Mouse (Mus musculus): ENCODE measurements around the gene Hoxa11.

Gene Hoxa11

DNA sequence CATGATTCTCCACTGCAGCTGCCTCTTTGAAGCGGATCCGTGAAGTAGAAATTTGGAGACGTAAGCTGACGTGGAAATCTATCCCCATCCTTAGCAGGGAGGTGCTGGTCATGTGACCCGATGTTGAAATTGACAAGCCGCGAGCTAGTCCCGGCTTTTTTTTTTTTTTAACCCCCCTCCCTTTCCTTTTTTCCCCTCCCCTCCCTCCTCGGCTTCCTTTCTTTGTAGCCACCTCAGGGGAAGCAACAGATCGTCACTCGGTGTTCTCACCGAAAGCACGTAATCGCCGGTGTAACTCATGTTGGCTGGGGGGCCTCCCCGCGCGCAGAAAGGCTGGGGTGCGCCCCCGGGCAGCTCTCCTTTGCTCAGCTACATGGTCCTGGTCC is at the start of gene Hoxa11:
Hoxa11 (minus strand) TSS at position 54 of the 386 bp plus-strand sequence.
- no peak for DNase-seq (ENCODE audit: low spot score in 2 of 2)

DNA sequence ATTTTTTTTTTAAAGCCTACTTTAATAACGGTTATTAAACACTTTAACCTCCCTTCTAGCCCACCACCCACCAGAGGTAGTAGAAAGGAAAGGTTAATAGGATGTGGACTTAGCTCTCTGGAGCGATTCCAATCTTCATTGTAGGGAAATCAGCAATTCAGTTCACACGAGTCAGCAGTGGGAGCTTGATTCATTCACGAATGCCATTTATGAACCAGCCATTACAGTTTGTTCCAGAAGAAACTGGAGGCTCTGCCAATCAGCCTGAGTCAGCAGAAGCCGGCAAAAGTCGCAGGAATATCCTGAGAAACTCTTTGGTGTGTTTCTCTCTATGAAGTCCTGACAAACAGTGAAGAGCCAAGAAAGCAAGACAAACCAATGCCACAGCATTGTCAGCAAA is 49.0 kb upstream of the Hoxa11 start:
- no peak for DNase-seq (ENCODE audit: low spot score in 2 of 2)

DNA sequence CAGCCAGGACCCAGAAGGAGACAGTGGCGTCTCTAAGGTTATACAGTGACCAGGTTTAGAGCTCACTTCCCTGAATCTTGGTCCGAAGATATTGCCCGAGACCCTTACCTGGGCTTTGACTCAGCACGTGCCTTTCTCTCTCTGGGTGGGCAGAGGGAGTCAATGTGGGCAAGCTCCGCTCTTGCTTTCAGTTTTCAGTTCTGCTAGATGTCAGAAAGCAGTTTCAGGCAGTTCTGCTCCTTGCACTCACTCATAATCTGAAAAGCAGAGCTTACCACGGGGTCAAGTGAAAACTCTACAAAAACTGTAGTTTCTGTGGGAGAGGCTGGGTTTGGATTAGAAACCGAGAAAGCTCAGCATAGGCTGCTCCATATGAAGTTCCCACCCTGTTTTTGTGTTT is 46.7 kb upstream of the Hoxa11 start:
- no peak for DNase-seq (ENCODE audit: low spot score in 2 of 2)

DNA sequence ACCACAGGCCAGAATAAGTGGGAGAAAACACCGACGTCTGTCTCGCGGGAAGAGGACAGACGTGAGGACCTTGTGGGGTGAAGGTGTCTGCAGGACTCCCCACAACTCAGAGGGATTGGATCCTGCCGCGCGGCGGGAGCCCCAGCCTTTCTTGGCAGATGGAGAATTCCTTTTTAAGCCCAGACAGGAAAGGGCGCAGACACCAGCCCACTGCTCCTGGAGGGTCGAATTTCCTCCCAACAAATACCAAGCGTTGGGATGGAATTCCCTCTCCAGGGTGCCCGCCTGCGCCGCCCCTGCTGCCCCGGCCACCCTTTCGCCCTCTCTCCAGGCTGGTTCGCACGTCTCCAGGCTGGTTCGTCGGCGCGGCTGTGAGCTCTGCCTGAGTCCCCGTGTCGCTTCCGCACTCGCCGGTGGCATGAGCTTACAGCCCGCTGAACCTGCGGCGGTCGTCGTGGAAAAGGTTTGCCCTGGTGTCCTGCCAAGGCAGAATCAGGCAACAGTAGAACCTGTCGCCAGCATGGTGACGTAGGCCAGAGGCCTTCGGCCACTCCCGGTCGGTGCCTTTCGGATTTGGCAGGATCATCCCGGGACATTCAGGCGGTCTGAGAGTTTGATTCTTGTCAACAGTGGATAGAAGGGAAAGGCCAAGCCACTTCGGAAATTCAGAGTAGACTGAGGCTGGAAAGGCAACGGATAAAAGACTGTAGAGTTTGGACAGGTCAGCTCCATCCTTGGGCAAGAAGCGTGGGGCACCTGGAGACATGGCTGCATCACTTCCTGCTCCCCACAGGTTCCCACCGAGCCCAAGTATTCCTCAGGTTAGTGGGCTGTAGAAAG is 45.6 kb upstream of the Hoxa11 start:
- no peak for DNase-seq (ENCODE audit: low spot score in 2 of 2)

DNA sequence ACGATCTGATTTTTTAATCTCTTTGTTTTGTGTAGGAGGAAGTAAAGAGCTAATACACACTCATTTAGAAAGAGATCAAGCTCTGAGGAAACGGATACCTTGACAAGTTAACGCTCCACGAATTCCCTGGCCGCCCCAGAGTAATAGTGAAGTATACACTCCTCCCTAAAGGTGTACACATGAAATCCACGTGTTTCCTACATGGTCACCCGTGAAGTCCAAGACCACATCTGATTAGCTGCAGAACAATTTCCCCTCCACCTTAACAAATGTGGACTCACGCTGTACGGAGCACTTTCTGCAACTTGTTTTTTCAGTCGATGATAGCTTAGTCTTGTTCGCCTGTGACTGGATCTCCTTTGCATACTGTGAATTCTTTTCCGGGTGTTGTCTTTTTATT is 44.6 kb upstream of the Hoxa11 start:
- no peak for DNase-seq (ENCODE audit: low spot score in 2 of 2)

DNA sequence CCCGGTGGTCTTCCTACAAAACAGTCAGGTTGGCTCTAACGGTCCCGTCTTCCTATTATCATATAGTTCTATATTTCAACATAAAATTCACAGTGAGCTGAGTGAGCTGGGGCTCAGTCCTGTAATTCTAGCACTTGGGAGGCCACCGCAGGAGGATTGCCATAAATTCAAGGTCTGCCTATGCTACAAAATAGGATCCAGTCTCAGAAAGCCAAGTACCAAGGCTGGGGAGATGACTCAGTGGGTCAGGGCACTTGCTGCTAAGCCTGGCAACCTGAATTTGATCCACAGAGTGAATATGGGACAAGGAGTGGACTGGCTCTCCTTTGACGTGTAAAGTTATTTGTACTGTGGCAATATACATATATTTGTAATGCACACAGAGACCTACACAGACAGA is 38.3 kb upstream of the Hoxa11 start:
- no peak for DNase-seq (ENCODE audit: low spot score in 2 of 2)

DNA sequence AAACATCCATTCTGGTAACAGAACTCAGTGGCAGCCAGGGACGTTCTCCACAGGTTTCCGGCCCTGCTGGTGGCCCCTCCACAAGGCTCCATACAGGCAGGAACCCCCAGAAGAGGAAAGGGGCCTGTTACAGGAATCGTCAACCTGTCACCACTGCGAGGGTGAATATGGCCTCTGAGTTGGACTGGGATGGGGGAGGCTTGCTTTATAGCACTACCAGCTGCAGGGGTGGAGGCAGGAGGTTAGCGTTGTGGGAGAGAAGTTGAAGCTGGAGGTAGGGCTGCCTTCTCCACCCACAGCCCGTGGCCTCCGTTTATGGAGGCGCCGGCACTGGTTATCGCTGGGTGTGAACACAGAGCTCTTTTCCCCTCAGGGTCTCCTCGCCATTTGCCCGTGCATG is 35.5 kb upstream of the Hoxa11 start:
- DNase-seq (ENCODE audit: low spot score in 2 of 2): no peak

DNA sequence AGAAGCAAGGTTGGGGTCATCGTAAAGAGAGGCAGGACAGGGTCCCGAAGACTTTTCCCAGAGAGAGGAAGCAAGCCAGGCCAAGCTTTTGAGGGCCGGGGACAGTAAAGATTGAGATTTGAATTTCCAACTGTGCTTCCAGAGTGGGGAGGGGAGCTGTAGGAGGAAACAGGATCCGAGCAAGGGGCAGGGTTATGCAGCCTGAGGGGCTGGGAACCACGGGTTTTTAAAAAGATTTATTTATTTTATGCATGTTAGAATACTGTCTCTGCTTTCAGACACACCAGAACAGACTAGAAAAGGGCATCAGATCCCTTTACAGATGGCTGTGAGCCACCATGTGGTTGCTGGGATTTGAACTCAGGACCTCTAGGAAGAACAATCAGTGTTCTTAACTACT is 31.3 kb upstream of the Hoxa11 start:
- no peak for DNase-seq (ENCODE audit: low spot score in 2 of 2)

DNA sequence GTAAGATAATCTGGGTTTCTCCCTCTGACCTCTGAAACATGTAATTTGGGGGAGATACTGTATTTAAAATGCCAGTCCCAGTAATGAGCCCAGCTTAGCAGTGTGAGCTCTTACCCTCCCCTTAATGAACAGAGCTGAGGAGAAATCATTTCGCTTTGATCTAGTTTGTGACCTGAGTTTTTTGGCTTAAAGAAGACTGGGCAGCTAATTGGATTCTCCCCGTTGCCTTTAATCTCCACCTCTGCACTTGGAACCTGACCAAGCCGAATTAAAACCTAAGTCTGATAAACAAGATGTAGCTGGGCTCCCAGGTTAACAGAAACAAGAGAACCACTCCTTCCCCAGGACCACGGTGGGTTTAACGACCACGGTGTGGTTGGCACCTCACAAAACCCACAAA is 30.8 kb upstream of the Hoxa11 start:
- DNase-seq (ENCODE audit: low spot score in 2 of 2): no peak

DNA sequence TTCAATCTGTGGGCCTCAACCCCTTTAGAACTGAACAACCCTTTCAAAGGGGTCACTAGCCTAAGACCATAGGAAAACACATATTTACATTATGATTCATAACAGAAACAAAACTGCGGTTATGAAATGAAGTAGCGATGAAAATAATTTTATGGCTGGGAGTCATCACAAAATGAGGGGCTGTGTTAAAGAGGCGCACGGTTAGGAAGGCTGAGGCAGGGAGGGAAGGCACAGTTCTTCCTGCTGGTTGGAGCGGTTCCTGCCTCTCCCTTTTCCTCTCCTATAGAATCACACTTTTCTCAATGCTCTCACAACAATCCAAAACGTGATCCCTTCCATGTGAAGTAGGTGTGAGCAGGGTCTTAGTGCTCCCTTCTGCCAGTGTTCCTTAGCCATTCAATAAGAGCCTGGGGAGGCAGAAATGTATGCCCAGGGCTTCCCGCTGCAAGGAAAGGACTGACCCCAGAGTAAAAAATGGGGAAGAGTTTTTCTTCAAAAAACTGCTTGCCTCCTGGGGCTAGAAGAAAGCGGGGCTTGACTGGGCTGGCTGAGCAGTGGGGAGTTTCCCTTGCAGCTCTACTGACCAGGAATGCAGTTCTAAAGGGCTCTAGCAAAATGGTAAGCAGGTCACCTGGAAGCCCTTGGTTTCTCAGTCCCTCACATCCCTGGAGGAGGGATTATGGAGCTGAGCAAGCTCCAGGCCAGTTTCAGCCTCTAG is 30.1 kb upstream of the Hoxa11 start:
- no peak for DNase-seq (ENCODE audit: low spot score in 2 of 2)

DNA sequence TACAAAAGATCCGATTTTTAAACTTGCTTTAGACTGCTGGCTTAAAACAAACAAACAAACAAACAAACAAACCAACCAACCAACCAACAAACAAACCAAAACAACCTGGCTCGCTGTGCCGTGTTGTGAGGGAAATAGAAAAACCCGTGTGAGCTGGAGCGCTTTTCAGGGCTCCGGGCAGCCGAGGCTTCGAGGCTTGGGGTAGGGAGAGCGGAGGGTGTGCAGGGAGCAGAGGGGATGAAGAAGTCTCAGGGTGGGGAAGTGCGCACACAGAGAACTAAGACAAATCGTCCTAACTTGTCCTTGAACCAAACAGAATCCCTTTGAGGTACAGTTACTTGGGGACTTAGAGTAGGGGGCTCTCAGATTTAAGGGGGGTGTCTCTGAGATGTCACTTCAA is 29.0 kb upstream of the Hoxa11 start:
- DNase-seq (ENCODE audit: low spot score in 2 of 2): no peak

DNA sequence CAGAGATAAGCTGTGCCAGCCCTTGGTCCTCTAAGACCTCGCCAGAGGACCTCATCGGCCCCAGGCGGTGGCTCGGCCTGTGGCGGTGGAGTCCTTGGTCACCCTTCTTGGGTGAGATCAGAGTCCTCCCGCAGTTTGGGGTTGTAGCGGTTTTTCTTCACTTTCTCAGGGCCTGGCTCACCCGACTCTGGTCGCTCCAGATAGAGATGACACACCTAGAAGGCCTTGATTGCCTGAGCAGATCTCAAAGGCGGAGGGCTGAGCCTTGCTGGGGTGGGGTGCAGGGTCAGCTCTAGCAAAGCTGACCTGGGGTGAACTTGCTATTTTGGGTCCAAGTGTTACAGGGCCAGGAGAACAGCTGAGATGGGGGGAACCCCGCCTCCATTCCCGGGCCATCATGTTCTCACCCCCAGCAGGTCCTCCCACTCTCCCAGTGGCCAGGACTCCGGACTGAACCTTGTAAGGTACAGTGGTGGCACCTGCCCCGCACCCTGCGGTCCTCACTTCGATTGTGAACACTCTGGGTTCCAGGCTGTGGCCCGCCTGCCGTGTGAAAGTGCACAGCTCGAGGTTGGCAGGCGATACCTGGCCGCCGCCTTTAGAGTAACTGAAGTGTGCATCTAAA is 28.2 kb upstream of the Hoxa11 start:
- no peak for DNase-seq (ENCODE audit: low spot score in 2 of 2)

DNA sequence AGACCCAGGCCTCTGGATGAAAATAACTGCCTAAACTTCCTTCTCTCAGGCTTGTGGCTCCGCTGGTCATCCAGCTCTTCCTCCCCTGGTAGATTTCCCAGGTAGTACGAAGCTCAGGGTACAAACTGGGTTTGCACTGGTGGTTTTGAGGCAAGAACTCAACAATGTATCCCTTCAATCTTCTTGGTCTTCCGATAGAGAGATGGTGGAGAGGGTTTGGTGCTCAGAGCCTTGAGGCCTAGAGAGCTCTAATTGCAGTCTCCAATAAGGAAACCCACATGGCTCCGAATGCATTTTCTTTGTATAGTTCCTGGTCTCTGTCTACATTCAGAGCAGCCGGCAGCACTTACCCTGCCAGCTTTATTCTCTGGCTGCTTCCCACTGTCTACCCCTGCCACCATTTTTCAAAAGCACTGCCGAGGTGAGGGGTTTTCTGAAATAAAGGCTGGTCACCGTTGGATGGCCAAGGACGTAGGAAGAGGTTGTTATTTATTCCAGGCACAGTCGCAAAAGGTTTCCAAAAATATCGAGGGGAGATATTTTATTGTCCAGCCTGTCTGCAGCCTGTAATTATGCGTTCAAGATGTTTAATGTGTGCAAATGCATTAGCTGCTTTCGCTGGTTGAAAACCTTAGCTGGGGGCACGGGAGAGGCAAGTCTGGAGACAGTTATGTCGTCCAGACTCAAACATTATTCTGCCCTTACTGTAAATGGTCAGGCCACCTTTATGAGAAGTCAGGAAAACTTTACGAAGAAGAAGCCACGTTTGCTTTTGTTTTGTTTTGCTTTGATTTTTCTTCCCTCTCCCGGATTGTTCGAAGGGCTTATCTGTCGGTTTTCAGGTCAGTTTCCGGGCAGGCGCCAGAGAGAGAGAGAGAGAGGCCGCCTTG is 27.4 kb upstream of the Hoxa11 start:
- no peak for DNase-seq (ENCODE audit: low spot score in 2 of 2)

DNA sequence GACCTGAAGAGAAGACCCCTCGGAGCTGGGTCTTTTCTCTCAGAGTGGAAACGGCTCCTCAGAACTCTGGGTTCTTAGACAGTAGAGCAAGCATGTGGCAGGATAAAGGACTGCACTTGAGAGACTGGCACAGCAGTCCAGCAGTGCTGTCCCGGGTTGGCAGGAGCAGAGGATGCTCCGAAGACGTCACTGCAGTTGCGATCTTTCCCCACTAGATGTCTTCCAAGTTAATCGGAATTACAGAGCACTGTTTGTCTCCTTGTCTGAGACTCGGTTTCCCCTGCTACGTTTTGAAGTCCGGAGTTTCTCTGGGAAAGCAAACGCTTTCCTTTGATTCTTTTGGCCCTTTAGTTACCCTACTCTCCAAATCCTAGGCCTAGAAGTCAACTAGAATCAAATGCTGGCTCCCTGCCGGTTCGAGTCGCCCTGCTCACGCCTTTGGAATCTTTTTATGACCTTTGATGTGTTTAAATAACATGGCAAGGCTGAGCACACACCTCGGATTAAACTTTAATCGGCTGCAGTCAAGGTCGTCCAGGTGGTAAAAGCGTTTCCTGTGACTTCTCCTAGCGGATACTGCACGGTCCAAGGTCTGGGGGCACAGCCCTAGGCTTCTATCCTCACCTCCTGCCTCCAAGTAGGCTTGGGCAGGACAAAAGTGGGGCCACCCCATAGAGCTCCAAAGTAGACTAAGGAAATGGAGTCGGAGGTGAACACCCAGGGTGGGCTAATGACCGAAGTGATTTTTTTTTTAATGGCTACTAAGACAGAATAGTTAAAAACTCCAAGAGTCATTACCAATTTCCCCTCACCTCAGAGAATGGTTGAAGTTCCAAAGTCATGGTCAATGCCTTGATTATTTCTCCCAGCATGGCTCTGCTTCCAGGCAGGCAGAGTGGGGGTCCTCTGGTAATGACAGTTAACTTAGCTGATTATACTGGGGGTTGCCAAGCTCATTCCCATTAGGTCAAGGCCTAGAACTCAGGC is 25.2 kb upstream of the Hoxa11 start:
- no peak for DNase-seq (ENCODE audit: low spot score in 2 of 2)

DNA sequence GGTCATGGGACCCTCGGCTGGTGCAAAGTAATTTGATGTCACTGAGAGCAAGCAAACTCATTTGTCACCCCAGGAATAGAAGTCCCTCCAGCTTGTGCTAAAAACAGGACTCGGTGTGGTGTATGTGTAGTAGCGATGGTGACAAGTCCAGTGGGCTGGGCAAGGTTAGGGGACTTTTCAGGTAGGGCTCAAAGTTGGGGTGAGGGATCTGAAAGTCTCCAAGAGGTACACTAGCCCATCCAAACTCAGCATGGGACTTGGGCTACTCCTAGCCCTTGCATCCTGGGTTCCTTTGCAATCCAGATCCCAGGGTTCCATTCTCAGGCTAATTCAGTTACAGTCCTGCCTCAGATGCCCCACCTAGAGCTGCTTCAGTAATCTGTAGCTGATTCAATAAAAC is 23.1 kb upstream of the Hoxa11 start:
- DNase-seq (ENCODE audit: low spot score in 2 of 2): no peak

DNA sequence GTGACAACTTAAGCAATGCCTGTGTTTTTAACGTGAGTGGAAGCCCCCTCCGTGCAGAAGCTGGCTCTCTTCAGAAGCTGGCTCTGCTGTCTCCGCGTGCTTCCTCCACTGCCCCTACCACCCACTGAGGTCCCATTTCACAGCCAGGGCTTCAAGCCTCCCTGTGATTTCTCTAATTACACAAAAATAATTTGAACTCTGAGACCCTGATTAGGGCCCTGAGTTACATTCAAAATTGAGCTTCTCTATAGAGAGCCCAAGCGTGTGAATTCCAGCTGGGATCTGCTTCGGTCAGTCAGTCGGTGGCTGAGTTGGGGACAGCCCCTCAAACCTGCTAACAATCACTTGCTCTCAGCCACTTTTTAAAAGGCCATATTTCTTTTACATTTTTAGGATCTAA is 22.7 kb upstream of the Hoxa11 start:
- DNase-seq (ENCODE audit: low spot score in 2 of 2): no peak

DNA sequence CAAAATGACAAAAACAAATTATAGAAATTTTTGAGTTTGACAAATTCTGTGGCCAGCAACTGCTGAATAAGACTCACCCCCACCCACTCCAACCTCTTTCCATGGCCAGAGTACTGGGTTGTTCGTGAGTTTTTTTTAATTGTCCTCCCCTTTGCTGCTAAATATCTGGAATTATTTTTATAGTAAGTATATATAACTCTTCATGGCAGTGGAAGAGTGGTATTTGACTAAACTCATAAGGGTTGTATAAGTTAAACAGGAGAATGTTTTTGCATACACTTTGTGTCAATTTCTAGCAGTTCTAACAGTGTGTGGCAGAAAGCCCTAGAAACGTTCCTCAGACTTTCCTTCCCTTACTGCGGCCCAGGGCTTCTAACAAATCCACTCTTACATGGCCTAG is 22.1 kb upstream of the Hoxa11 start:
- DNase-seq (ENCODE audit: low spot score in 2 of 2): no peak

DNA sequence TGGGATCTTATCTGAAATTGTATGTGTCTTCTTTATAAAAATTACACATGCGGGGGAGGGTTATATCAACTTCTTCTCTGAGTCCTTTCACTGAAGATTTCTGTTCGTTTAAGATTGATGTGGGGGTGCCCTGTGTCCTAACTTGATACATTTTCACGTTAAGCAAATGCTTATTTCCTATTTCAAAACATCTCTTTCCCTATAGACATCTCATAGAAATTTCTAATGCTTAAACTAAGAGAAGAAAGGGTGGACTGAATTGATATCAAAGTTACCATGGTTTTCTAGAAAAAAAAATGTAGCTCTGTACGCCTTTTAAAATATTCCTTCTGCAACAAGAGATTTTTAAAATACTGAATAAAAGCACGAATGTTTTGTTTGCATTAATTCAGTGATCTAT is 21.6 kb upstream of the Hoxa11 start:
- DNase-seq (ENCODE audit: low spot score in 2 of 2): no peak

DNA sequence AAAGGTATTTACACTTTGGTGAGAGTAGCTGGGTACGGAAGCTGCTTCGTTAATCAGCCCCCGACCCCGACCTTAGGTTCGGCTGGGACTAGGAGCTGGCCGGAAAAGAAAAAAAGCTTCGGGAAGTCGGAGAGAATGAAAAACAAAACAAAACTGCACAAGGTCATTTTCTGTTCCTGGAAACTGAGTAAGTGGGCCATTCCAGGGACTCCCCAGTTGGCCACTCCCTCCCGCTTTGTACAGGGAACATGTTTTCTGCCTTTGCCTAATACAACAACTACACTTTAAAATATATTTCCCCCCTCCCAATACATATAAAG is 21.0 kb upstream of the Hoxa11 start:
- DNase-seq (ENCODE audit: low spot score in 2 of 2): no peak

DNA sequence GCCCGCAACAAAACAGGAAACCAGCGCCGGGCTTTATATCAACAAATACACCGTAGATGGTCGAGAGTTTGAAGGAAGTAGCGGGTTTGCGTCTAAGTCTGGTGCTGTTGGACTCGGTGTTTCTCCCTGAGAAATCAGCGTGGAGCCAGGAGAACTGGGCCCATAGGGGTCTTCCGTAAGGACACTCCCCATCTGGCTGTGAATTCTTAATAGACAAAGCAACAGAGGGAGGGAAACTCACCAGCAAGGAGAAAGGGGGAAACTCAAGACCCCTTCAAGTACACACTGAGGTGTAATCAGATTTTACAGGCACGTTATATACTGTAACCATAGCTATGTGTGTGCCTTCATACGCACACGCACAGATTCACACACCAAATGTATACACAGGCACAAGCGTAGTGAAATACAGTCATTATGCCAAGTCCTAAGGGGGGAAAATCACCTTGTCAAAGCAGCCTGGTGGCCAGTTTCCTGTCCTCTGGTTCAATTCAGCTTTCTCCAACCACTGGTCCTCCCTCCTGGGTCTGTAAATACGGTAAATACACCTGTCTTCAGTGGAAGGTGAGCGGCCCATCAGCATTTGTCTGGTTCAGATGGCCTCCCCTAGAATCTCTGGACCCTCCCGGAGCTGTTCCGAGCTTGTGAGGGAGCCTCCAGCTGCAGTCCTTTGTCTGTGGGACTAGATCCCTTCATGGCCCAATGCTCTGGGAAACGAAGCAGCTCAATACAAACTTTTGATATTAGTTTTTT is 20.5 kb upstream of the Hoxa11 start:
- DNase-seq (ENCODE audit: low spot score in 2 of 2): peak in 1 of 2 experiments; percentile 41
